In genomic region chr14:27096133-27096532, GRCm38 (mm10) we compare ENCODE assay signal across 12 mouse cellular contexts. TPM values are rescaled to one million over a fixed set of nuclear protein-coding genes. Genes with fewer than 3 reads are reported as not detected.
DNase-seq lines count a peak whose midpoint lies in the region; ATAC-seq lines count a peak whose summit lies in the region.
"Had no signal": no experiment of that assay in that cellular context is flagged by ENCODE, and none has a peak within 500 bp of the region (broad histone marks: within the 10 kb centered on the region; RNA-seq: fewer than 3 reads in every experiment).

No protein-coding gene starts in this region.

- WGBS in heart, embryonic 12.5 days = 65% methylated on average over 9 of the region's 9 CpGs
- WGBS in neural tube, embryonic 13.5 days = 60% methylated on average over 9 of the region's 9 CpGs
- WGBS in hindbrain, embryonic 12.5 days = 73% methylated on average over 9 of the region's 9 CpGs

- H3K27me3 ChIP-seq in heart, embryonic 12.5 days (replicated peaks) = no peaks in the 10 kb centered on the region
- H3K27me3 ChIP-seq in neural tube, embryonic 13.5 days = no peaks in the 10 kb centered on the region
- H3K27me3 ChIP-seq in hindbrain, embryonic 12.5 days = no peaks in the 10 kb centered on the region
- H3K27me3 ChIP-seq: hindbrain, embryonic 15.5 days had no signal

- H3K9me3 ChIP-seq in heart, embryonic 12.5 days (replicated peaks) = no peaks in the 10 kb centered on the region
- no peaks in the 10 kb centered on the region for H3K9me3 ChIP-seq in neural tube, embryonic 13.5 days
- no peaks in the 10 kb centered on the region for H3K9me3 ChIP-seq in hindbrain, embryonic 12.5 days (replicated peaks)
- H3K9me3 ChIP-seq: hindbrain, embryonic 15.5 days; megakaryocyte, embryonic 14.5 days had no signal

- H3K36me3 ChIP-seq in heart, embryonic 12.5 days = peaks cover 15% of the 10 kb centered on the region; the same call in 1 of the 2 replicates
- H3K36me3 ChIP-seq in neural tube, embryonic 13.5 days = no peaks in the 10 kb centered on the region; the same call in 1 of the 2 replicates
- peaks cover 21% of the 10 kb centered on the region for H3K36me3 ChIP-seq in hindbrain, embryonic 12.5 days
- H3K36me3 ChIP-seq: hindbrain, embryonic 15.5 days had no signal

- no peak overlapping the region for H3K27ac ChIP-seq in heart, embryonic 12.5 days (ENCODE audit: poor library complexity, severe bottlenecking)
- H3K27ac ChIP-seq in neural tube, embryonic 13.5 days (replicated peaks) = no peak overlapping the region
- no peak overlapping the region for H3K27ac ChIP-seq in hindbrain, embryonic 12.5 days
- H3K27ac ChIP-seq: heart, adult 2 months; hindbrain, embryonic 15.5 days; kidney, postnatal 0 days had no signal

- H3K4me3 ChIP-seq in heart, embryonic 12.5 days = no peak overlapping the region
- H3K4me3 ChIP-seq in neural tube, embryonic 13.5 days = no peak overlapping the region
- no peak overlapping the region for H3K4me3 ChIP-seq in hindbrain, embryonic 12.5 days
- H3K4me3 ChIP-seq: heart, adult 2 months; hindbrain, embryonic 15.5 days; megakaryocyte, embryonic 14.5 days had no signal

- no peak overlapping the region for H3K9ac ChIP-seq in heart, embryonic 12.5 days
- H3K9ac ChIP-seq in neural tube, embryonic 13.5 days = 0 out of 2 replicates have a peak overlapping the region, but pooled peaks have one; percentile 12
- no peak overlapping the region for H3K9ac ChIP-seq in hindbrain, embryonic 12.5 days
- H3K9ac ChIP-seq: hindbrain, embryonic 15.5 days had no signal

- no peak overlapping the region for H3K4me2 ChIP-seq in heart, embryonic 12.5 days
- H3K4me2 ChIP-seq in neural tube, embryonic 13.5 days = no peak overlapping the region
- H3K4me2 ChIP-seq in hindbrain, embryonic 12.5 days (replicated peaks) = no peak overlapping the region
- H3K4me2 ChIP-seq: hindbrain, embryonic 15.5 days had no signal

- H3K4me1 ChIP-seq in heart, embryonic 12.5 days (replicated peaks) = no peaks in the 10 kb centered on the region
- 0 out of 2 replicates have a peak, but pooled peaks cover 7% of the 10 kb centered on the region for H3K4me1 ChIP-seq in neural tube, embryonic 13.5 days (replicated peaks)
- peaks cover 2% of the 10 kb centered on the region; the same call in 1 of the 2 replicates for H3K4me1 ChIP-seq in hindbrain, embryonic 12.5 days
- H3K4me1 ChIP-seq: hindbrain, embryonic 15.5 days; megakaryocyte, embryonic 14.5 days had no signal

- ATAC-seq in heart, embryonic 12.5 days (ENCODE audit: insufficient number of reproducible peaks, low FRiP score) = no peak
- ATAC-seq in neural tube, embryonic 13.5 days (ENCODE audit: low read depth) = no peak
- no peak for ATAC-seq in hindbrain, embryonic 12.5 days (ENCODE audit: low FRiP score)

- DNase-seq in heart, adult 11 months = peak; percentile 85
- no peak for DNase-seq in neural tube, embryonic 10.5 days (ENCODE audit: extremely low spot score, low spot score)
- peak; percentile 83 for DNase-seq in R1 (ENCODE audit: low read depth, low spot score)
- DNase-seq in naive thymus-derived CD4-positive, alpha-beta T cell, adult 2 months (ENCODE audit: low read depth) = peak; percentile 29
- no peak for DNase-seq in thymus, postnatal 36 days

RNA-seq across cellular contexts. Expression of gene Arhgef3, which starts 18.6 kb away (rescaled TPM):
- polyA plus RNA-seq in heart, embryonic 12.5 days (2016; fragmentation: Nextera tagmentation; extraction: Ambion mirVana) = 17.6 and 18.9 TPM in 2 replicates
- polyA plus RNA-seq in neural tube, embryonic 13.5 days (2015; fragmentation: Nextera tagmentation; extraction: Ambion mirVana) = 3.3 and 6.1 TPM in 2 replicates
- polyA plus RNA-seq in hindbrain, embryonic 12.5 days (2016; fragmentation: Nextera tagmentation; extraction: Ambion mirVana) = 6.6 and 7.6 TPM in 2 replicates

RNA-seq across cellular contexts. Expression of gene Il17rd, which starts 57.4 kb away (rescaled TPM):
- 1.5 and 1.7 TPM in 2 replicates for polyA plus RNA-seq in heart, embryonic 12.5 days (2016; fragmentation: Nextera tagmentation; extraction: Ambion mirVana)
- polyA plus RNA-seq in neural tube, embryonic 13.5 days (2015; fragmentation: Nextera tagmentation; extraction: Ambion mirVana) = 2.0 and 2.1 TPM in 2 replicates
- polyA plus RNA-seq in hindbrain, embryonic 12.5 days (2016; fragmentation: Nextera tagmentation; extraction: Ambion mirVana) = 7.6 and 8.6 TPM in 2 replicates

Comparison
In these comparisons a context has a peak if more than half of its experiments do, and no peak if none do; other contexts are left out.
1. DNase-seq: peak in heart, adult 11 months (single experiment), R1 (single experiment) and naive thymus-derived CD4-positive, alpha-beta T cell, adult 2 months (single experiment); none in neural tube, embryonic 10.5 days (single experiment) and thymus, postnatal 36 days (0 of 2).